Mouse (Mus musculus): ENCODE measurements at regions not wholly inside any gene's neighbourhood (a gene's known extent, or its start where the extent isn't known, plus 50 kb on each side); places are given as distances from the start of the nearest gene placed in this dataset.

- TF ChIP-seq CTCF (IDR thresholded peaks at IDR 0.05; ENCODE audit: borderline replicate concordance, extremely low read depth, insufficient read depth, insufficient read length) (no peak), POLR2A (IDR thresholded peaks at IDR 0.05; ENCODE audit: borderline replicate concordance, extremely low read depth, insufficient read depth, insufficient read length, poor library complexity, severe bottlenecking) (no peak)
Measured at GRCm38 (mm10) chr1:151110412-151110811, 71.9 kb upstream of the Gm47985 start.
